Mouse (Mus musculus) embryonic facial prominence, embryonic 12.5 days (tissue): ENCODE results near the gene Ptges2. TPM values are rescaled to one million over a fixed set of nuclear protein-coding genes. Genes with fewer than 3 reads are reported as not detected.
A peak's percentile ranks its signal among the peaks of the same experiment; 100 is the strongest.
"Not testable (repeated sequence)": the region's sequence is repeated elsewhere in the genome, so short reads cannot be mapped to it uniquely, and the experiment has no call there.

ENCODE experiments used
- ATAC-seq: fragments of 200-750 bp; cut with Nextera tagmentation; 2 replicates; pipeline ENCODE4 v1.8.0; 2017; ENCODE audit not compliant: insufficient number of reproducible peaks, insufficient read depth, low FRiP score, low TSS enrichment
- H3K27ac ChIP-seq: fragments of 300-500 bp; sonication (generic); 2 replicates; pipeline ENCODE4 v1.5.1; 2016; ENCODE audit warnings: mild to moderate bottlenecking
- H3K27me3 ChIP-seq: fragments of 300-500 bp; sonication (generic); 2 replicates; pipeline ENCODE4 v1.6.1; 2016; ENCODE audit warnings: mild to moderate bottlenecking, moderate library complexity
- H3K36me3 ChIP-seq: fragments of 300-500 bp; sonication (generic); 2 replicates; pipeline ENCODE4 v1.6.1; 2016; ENCODE audit warnings: mild to moderate bottlenecking
- H3K4me1 ChIP-seq: fragments of 300-500 bp; sonication (generic); 2 replicates; pipeline ENCODE4 v1.6.1; 2016
- H3K4me2 ChIP-seq: fragments of 300-500 bp; sonication (generic); replicated peaks from 2 replicates; pipeline ENCODE4 v1.6.1; 2016; ENCODE audit warnings: mild to moderate bottlenecking, moderate library complexity
- H3K4me3 ChIP-seq: fragments of 300-500 bp; sonication (generic); 2 replicates; pipeline ENCODE4 v1.5.1; 2016; ENCODE audit warnings: mild to moderate bottlenecking
- H3K9ac ChIP-seq: fragments of 300-500 bp; sonication (generic); 2 replicates; pipeline ENCODE4 v1.6.1; 2016; ENCODE audit warnings: mild to moderate bottlenecking, moderate library complexity
- H3K9me3 ChIP-seq: fragments of 300-500 bp; sonication (generic); 2 replicates; pipeline ENCODE4 v1.6.1; 2016; ENCODE audit warnings: mild to moderate bottlenecking, moderate library complexity
- WGBS: fragments of 180-500 bp; shearing (Covaris S2); methylation state at CpG from one replicate; pipeline ENCODE4 v1.1.7; 2016; 5-methylcytosine and 5-hydroxymethylcytosine counted together
- polyA plus RNA-seq: library from polyadenylated mRNA; unstranded; fragments of >200 nt; fragmentation: Nextera tagmentation; extraction: Ambion mirVana; gene quantifications from 2 replicates; pipeline ENCODE4 v1.2.1, GENCODE M21; 2016

Ptges2 gene
- polyA plus RNA-seq, 1 experiment from 2014 or later: 36.1 TPM

GRCm38 (mm10) chr2:32356216-32356615 lies 39.5 kb upstream of the Ptges2 start:
- H3K36me3 ChIP-seq: no peaks in the 10 kb centered on the region
- no peaks in the 10 kb centered on the region for H3K27me3 ChIP-seq
- no peak overlapping the region for H3K4me2 ChIP-seq
- no peak overlapping the region for H3K27ac ChIP-seq
- ATAC-seq: no peak
- H3K9me3 ChIP-seq: no peaks in the 10 kb centered on the region
- no peak overlapping the region for H3K9ac ChIP-seq
- H3K4me3 ChIP-seq: no peak overlapping the region
- WGBS: 72% methylated on average over 10 of the region's 10 CpGs
- peaks cover 13% of the 10 kb centered on the region for H3K4me1 ChIP-seq

- Histone ChIP-seq H3K27ac (no peak overlapping the region), H3K4me1 (peaks cover 4% of the 10 kb centered on the region), H3K9me3 (no peaks in the 10 kb centered on the region), H3K36me3 (no peaks in the 10 kb centered on the region), H3K4me3 (no peak overlapping the region), H3K27me3 (no peaks in the 10 kb centered on the region), H3K4me2 (no peak overlapping the region), H3K9ac (no peak overlapping the region)
- ATAC-seq: no peak
- WGBS: 71% methylated on average over 3 of the region's 3 CpGs
These were observed 38.0 kb upstream of the Ptges2 start for GRCm38 (mm10) chr2:32357710-32358109.

DNA sequence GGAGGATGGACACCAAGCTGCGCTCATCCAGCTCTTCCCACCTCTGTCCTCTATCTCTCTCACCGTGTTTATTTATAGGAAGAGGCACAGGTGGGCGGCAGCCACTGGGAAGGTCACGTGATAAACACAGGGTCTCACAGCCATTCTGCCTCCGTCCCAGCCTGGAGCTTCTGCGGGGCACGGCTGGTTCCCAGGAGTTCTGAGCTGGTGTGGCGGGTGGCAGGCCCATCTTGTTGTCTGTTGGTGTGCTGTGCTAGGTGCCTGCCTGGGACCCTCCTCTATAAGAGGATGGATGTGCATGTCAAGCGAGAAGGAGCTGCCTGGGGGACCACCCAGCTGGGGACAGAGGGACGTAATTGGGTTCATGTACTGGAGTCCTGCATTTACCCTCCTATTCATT lies 37.3 kb upstream of the Ptges2 start:
- ATAC-seq: no peak
- 69% methylated on average over 10 of the region's 10 CpGs for WGBS
- Histone ChIP-seq H3K4me3 (no peak overlapping the region), H3K9me3 (no peaks in the 10 kb centered on the region), H3K36me3 (no peaks in the 10 kb centered on the region), H3K4me1 (peaks cover 3% of the 10 kb centered on the region), H3K4me2 (no peak overlapping the region), H3K9ac (0 out of 2 replicates have a peak overlapping the region, but pooled peaks have one; percentile 12), H3K27me3 (no peaks in the 10 kb centered on the region), H3K27ac (no peak overlapping the region)

- no peaks in the 10 kb centered on the region for H3K27me3 ChIP-seq
- H3K4me3 ChIP-seq: peak overlapping the region; percentile 31
- H3K9me3 ChIP-seq: no peaks in the 10 kb centered on the region
- WGBS: 3% methylated on average over 14 of the region's 14 CpGs
- peak overlapping the region; percentile 1; the same call in 1 of the 2 replicates for H3K9ac ChIP-seq
- ATAC-seq: no peak
- H3K4me2 ChIP-seq: peak overlapping the region; percentile 59
- H3K27ac ChIP-seq: no peak overlapping the region
- peaks cover 5% of the 10 kb centered on the region; the same call in 1 of the 2 replicates for H3K36me3 ChIP-seq
- H3K4me1 ChIP-seq: peaks cover 8% of the 10 kb centered on the region
These were observed 35.0 kb upstream of the Ptges2 start for GRCm38 (mm10) chr2:32360741-32361140.

DNA sequence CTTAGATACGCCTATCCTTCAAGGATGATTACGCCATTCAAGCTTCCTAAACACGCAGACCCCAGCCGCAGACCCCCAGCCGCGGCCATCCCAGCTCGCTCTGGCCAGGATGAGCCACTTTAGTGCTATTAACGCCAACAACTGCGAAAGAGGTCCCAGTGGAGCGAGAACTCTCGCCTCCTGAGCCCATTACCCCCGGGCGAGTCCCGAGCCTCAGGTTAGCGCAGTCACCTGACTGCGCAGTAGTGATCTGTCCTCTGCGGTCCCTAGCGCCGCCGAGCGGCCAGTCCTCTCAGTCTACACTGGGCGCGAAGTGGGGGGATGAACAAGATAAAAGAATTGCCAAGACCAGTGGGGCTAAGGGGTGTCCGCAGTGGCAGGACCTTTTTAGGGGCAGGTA lies 34.3 kb upstream of the Ptges2 start:
- Histone ChIP-seq H3K9me3 (no peaks in the 10 kb centered on the region), H3K27me3 (no peaks in the 10 kb centered on the region), H3K36me3 (peaks cover 5% of the 10 kb centered on the region; the same call in 1 of the 2 replicates), H3K4me2 (peak overlapping the region; percentile 59), H3K27ac (no peak overlapping the region), H3K9ac (peak overlapping the region; percentile 32; the same call in 1 of the 2 replicates), H3K4me3 (peak overlapping the region; percentile 31), H3K4me1 (peaks cover 8% of the 10 kb centered on the region)
- ATAC-seq: 0 out of 2 replicates have a peak, but pooled peaks have one; percentile 61
- WGBS: 2% methylated on average over 24 of the region's 24 CpGs

- peak overlapping the region; percentile 86 for H3K4me2 ChIP-seq
- peak overlapping the region; percentile 88 for H3K4me3 ChIP-seq
- H3K9me3 ChIP-seq, H3K27me3 ChIP-seq, H3K27ac ChIP-seq, ATAC-seq, H3K4me1 ChIP-seq: not testable (repeated sequence)
- 40% methylated on average over 5 of the region's 5 CpGs for WGBS
- peaks cover 11% of the 10 kb centered on the region for H3K36me3 ChIP-seq
- H3K9ac ChIP-seq: peak overlapping the region; percentile 76
These were observed 33.4 kb upstream of the Ptges2 start for GRCm38 (mm10) chr2:32362274-32362673.

DNA sequence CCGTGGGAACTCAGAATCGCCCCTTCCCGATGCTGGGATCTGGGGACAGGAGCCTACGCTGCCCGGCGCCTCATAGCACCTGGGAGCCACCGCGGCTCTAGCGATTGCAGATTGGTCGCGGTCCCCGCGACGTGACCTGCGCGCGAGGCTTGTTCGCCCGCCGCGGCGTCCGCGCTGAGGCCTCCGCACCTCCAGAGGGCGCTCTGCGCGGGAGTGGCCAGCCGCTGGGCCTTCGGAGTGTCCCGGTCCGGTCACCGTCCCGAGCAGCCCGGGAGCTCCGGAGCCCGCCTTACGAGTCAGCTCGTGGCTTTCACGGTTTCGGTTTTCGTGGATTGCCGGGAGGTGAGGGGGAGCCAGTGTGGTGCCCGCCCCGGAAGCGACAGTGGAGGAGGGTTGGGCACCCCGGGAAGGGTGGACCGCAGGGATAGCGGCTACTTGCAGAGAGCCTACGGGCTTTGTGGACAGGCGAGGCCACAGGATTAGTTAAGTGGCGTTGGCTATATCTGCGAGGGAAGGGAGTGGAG lies 32.8 kb upstream of the Ptges2 start:
- under 1% methylated on average over 53 of the region's 53 CpGs for WGBS
- peak; percentile 77 for ATAC-seq
- H3K27me3 ChIP-seq: no peaks in the 10 kb centered on the region
- peak overlapping the region; percentile 86 for H3K4me2 ChIP-seq
- peaks cover 8% of the 10 kb centered on the region for H3K4me1 ChIP-seq
- H3K4me3 ChIP-seq: peak overlapping the region; percentile 88
- peak overlapping the region; percentile 76 for H3K9ac ChIP-seq
- peaks cover 17% of the 10 kb centered on the region for H3K36me3 ChIP-seq
- H3K27ac ChIP-seq: peak overlapping the region; percentile 86
- H3K9me3 ChIP-seq: no peaks in the 10 kb centered on the region

DNA sequence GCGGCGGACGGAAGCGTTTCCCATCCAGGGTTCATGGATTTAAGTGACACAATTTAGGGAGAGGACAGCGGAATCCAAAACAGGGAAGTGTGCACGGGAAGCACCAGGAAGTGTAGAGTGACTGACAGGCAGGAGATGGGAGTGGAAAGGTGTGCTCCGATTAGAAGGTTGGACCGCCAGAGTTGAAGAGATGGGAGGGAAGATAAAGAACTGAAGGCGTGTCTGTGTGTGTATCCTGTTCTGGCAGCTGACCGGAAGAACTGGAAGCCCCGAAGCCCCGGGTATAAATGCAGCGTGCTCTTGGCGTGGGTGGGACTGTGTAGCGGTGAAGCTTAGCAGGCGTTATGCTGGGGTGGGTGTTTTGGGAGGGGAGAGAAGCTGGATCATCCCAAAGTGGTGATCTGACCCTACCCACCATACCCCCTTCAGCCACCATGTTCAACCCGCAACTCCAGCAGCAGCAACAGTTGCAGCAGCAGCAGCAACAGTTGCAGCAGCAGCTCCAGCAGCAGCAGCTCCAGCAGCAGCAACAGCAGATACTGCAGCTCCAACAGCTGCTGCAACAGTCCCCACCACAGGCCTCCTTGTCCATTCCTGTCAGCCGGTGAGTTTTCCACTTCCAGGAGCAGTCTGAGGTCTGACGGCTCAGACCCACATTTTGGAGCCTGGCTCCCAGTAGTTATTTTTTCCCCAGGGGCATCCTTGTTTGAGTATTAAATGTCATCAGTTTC lies 32.2 kb upstream of the Ptges2 start:
- H3K4me1 ChIP-seq: peaks cover 8% of the 10 kb centered on the region
- no peaks in the 10 kb centered on the region for H3K27me3 ChIP-seq
- H3K4me3 ChIP-seq: peak overlapping the region; percentile 88
- H3K9me3 ChIP-seq: no peaks in the 10 kb centered on the region
- peak overlapping the region; percentile 76 for H3K9ac ChIP-seq
- peak overlapping the region; percentile 86 for H3K4me2 ChIP-seq
- ATAC-seq: peak; percentile 71
- peak overlapping the region; percentile 86 for H3K27ac ChIP-seq
- H3K36me3 ChIP-seq: peaks cover 22% of the 10 kb centered on the region
- WGBS: 7% methylated on average over 19 of the region's 19 CpGs

DNA sequence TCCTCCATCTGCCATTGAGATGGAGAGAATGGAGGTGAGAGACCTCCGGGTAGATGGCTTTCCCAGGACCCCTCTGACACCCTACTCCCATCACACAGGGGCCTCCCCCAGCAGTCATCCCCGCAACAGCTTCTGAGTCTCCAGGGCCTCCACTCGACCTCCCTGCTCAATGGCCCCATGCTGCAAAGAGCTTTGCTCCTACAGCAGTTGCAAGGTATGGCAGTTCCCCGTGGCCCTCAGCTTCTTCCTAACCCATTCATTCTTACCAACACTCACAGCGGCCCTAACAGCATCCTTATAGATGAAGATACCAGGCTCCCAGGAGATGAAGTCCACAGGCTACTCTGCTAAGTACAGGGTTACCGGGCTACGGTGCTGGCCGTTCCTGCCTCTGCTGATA lies 31.6 kb upstream of the Ptges2 start:
- no peak overlapping the region for H3K27ac ChIP-seq
- H3K4me1 ChIP-seq: peaks cover 8% of the 10 kb centered on the region
- H3K36me3 ChIP-seq: peaks cover 26% of the 10 kb centered on the region
- no peaks in the 10 kb centered on the region for H3K9me3 ChIP-seq
- 82% methylated on average over 8 of the region's 8 CpGs for WGBS
- peak overlapping the region; percentile 88 for H3K4me3 ChIP-seq
- H3K27me3 ChIP-seq: no peaks in the 10 kb centered on the region
- no peak for ATAC-seq
- peak overlapping the region; percentile 76 for H3K9ac ChIP-seq
- H3K4me2 ChIP-seq: peak overlapping the region; percentile 86

- H3K9ac ChIP-seq: no peak overlapping the region
- no peak overlapping the region for H3K4me2 ChIP-seq
- no peak for ATAC-seq
- peaks cover 8% of the 10 kb centered on the region for H3K4me1 ChIP-seq
- no peaks in the 10 kb centered on the region for H3K27me3 ChIP-seq
- H3K27ac ChIP-seq: no peak overlapping the region
- no peak overlapping the region for H3K4me3 ChIP-seq
- 94% methylated on average over 5 of the region's 5 CpGs for WGBS
- no peaks in the 10 kb centered on the region for H3K9me3 ChIP-seq
- H3K36me3 ChIP-seq: peaks cover 57% of the 10 kb centered on the region
These were observed 28.4 kb upstream of the Ptges2 start for GRCm38 (mm10) chr2:32367315-32367714.

DNA sequence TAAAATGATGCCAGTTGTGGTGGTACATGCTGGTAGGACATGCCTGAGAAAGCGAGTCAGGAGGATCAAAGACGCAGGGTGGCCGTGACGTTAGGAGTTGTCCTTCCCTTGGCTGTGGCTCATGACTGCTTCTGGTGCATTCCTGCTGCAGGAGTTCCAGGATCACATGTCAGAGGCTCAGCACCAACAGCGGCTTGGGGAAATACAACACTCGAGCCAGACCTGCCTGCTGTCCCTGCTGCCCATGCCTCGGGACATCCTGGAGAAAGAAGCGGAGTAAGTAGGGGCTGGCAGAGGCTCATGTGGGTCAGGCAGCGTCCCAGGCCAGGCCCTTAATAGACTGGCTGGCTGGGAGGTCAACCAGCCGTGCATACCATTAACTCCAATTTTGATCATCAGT lies 21.5 kb upstream of the Ptges2 start:
- Histone ChIP-seq H3K27ac (no peak overlapping the region), H3K4me1 (no peaks in the 10 kb centered on the region), H3K4me2 (no peak overlapping the region), H3K27me3 (no peaks in the 10 kb centered on the region), H3K36me3 (peaks cover 96% of the 10 kb centered on the region), H3K9ac (no peak overlapping the region), H3K9me3 (no peaks in the 10 kb centered on the region), H3K4me3 (no peak overlapping the region)
- 76% methylated on average over 10 of the region's 10 CpGs for WGBS
- ATAC-seq: no peak

GRCm38 (mm10) chr2:32375317-32375940 lies 20.3 kb upstream of the Ptges2 start:
- WGBS: 90% methylated on average over 13 of the region's 13 CpGs
- Histone ChIP-seq H3K4me3 (no peak overlapping the region), H3K4me1 (no peaks in the 10 kb centered on the region), H3K27ac (no peak overlapping the region), H3K9me3 (no peaks in the 10 kb centered on the region), H3K27me3 (no peaks in the 10 kb centered on the region), H3K4me2 (no peak overlapping the region), H3K36me3 (peaks cover 92% of the 10 kb centered on the region), H3K9ac (no peak overlapping the region)
- ATAC-seq: no peak
